Mouse (Mus musculus) cerebellum, adult 2 months (tissue): ENCODE data around the gene Dnajb3. TPM values are rescaled to one million over a fixed set of nuclear protein-coding genes. Genes with fewer than 3 reads are reported as not detected.

ENCODE experiments used
- DNase-seq, 2 experiments: peaks; one replicate each; pipeline ENCODE4 v3.0.0; 2021
- H3K27ac ChIP-seq: fragments of 200-500 bp; 2 replicates; pipeline ENCODE4 v1.5.1; 2012; ENCODE audit warnings: low read length, control low read depth, inconsistent platforms; ENCODE audit not compliant: insufficient read depth
- H3K27me3 ChIP-seq: fragments of 200-500 bp; 2 replicates; pipeline ENCODE4 v1.6.1; 2012; ENCODE audit warnings: inconsistent platforms, mild to moderate bottlenecking, low read length, moderate library complexity; ENCODE audit not compliant: control insufficient read depth, insufficient read depth
- H3K4me1 ChIP-seq: fragments of 200-500 bp; 2 replicates; pipeline ENCODE4 v1.6.1; 2011; ENCODE audit warnings: low read length; ENCODE audit not compliant: control insufficient read depth, insufficient read depth
- H3K4me3 ChIP-seq: fragments of 200-500 bp; replicated peaks from 2 replicates; pipeline ENCODE3; 2011; ENCODE audit warnings: mild to moderate bottlenecking, low read depth, low read length, control low read depth; ENCODE audit not compliant: insufficient read depth
- CTCF ChIP-seq: fragments of 200-500 bp; IDR thresholded peaks from 2 replicates; pipeline ENCODE4 v1.5.1; 2011; ENCODE audit warnings: low read depth, mild to moderate bottlenecking, control low read depth, low read length, moderate library complexity, borderline replicate concordance; ENCODE audit not compliant: insufficient read depth
- POLR2A ChIP-seq: fragments of 200-500 bp; IDR thresholded peaks from 2 replicates; pipeline ENCODE4 v1.6.1; 2011; ENCODE audit warnings: low read length, control low read depth, borderline replicate concordance; ENCODE audit not compliant: insufficient read depth
- WGBS: fragments of 180-500 bp; shearing (Covaris S2); methylation state at CpG from one replicate; pipeline ENCODE4 v1.1.7; 2018; 5-methylcytosine and 5-hydroxymethylcytosine counted together
- polyA plus RNA-seq: library from polyadenylated mRNA; depleted of rRNA; stranded (reverse); fragments of >200 nt; gene quantifications from 2 replicates; pipeline ENCODE4 v1.2.3, GENCODE M21; 2012

Gene Dnajb3
- polyA plus RNA-seq, 1 experiment = 3.5 TPM

GRCm38 (mm10) chr1:88212341-88213045 is 6.9 kb upstream of the Dnajb3 start:
- no peaks in the 10 kb centered on the region; the same call in 1 of the 2 replicates for H3K27me3 ChIP-seq
- H3K4me3 ChIP-seq = no peak overlapping the region
- no peaks in the 10 kb centered on the region for H3K4me1 ChIP-seq
- no peak overlapping the region for H3K27ac ChIP-seq
- DNase-seq = no peak
- 58% methylated on average over 8 of the region's 8 CpGs for WGBS
- TF ChIP-seq POLR2A = no peak
- no peak for TF ChIP-seq CTCF

- no peaks in the 10 kb centered on the region for H3K4me1 ChIP-seq
- no peak within 1 kb of the TSS for H3K4me3 ChIP-seq
- no peak within 1 kb of the TSS for H3K27ac ChIP-seq
- 66% methylated on average over 8 of the region's 8 CpGs for WGBS
- no peak for TF ChIP-seq CTCF
- no peak for TF ChIP-seq POLR2A
- no peaks in the 10 kb centered on the region; the same call in 1 of the 2 replicates for H3K27me3 ChIP-seq
- DNase-seq = no peak
These were observed 6.2 kb upstream of the Dnajb3 start, which contains the start of gene Ugt1a1 for GRCm38 (mm10) chr1:88211812-88212211. Ugt1a1 (plus strand) TSS chr1:88211959.

- no peaks in the 10 kb centered on the region for H3K27me3 ChIP-seq
- H3K4me3 ChIP-seq = no peak overlapping the region
- H3K27ac ChIP-seq = no peak overlapping the region
- no peak for TF ChIP-seq CTCF
- TF ChIP-seq POLR2A = no peak
- no peak for DNase-seq
- no peaks in the 10 kb centered on the region for H3K4me1 ChIP-seq
- 92% methylated on average over 2 of the region's 2 CpGs for WGBS
These were observed 1.4 kb upstream of the Dnajb3 start for GRCm38 (mm10) chr1:88206843-88207479.

- DNase-seq = no peak
- H3K4me1 ChIP-seq = peaks cover 14% of the 10 kb centered on the region
- 73% methylated on average over 7 of the region's 7 CpGs for WGBS
These were observed 5.1 kb downstream of the Dnajb3 start, which contains the start of gene Ugt1a2 for GRCm38 (mm10) chr1:88200456-88200855. Ugt1a2 (plus strand) TSS chr1:88200601.

GRCm38 (mm10) chr1:88199996-88200395 is 5.6 kb downstream of the Dnajb3 start:
- no peak overlapping the region for H3K4me3 ChIP-seq
- H3K4me1 ChIP-seq = peaks cover 14% of the 10 kb centered on the region
- peak overlapping the region; percentile 60 for H3K27ac ChIP-seq
- TF ChIP-seq CTCF = no peak
- TF ChIP-seq POLR2A = no peak
- DNase-seq = peak; percentile 60 to 73
- 18% methylated on average over 2 of the region's 2 CpGs for WGBS
- no peaks in the 10 kb centered on the region for H3K27me3 ChIP-seq

More at GRCm38 (mm10) chr1:88200456-88200855, 5.1 kb downstream of the Dnajb3 start, which contains the start of gene Ugt1a2:
- Histone ChIP-seq H3K4me3 (no peak within 1 kb of the TSS), H3K27me3 (no peaks in the 10 kb centered on the region), H3K27ac (peak within 1 kb of the TSS; percentile 60)
- no peak for TF ChIP-seq CTCF
- TF ChIP-seq POLR2A = no peak

GRCm38 (mm10) chr1:88197443-88197842 is 8.1 kb downstream of the Dnajb3 start:
- Histone ChIP-seq H3K4me3 (no peak overlapping the region), H3K27ac (no peak overlapping the region), H3K4me1 (peaks cover 14% of the 10 kb centered on the region), H3K27me3 (no peaks in the 10 kb centered on the region)
- 77% methylated on average over 3 of the region's 3 CpGs for WGBS
- TF ChIP-seq CTCF = no peak
- no peak for TF ChIP-seq POLR2A
- DNase-seq = no peak

GRCm38 (mm10) chr1:88195687-88196086 is 9.9 kb downstream of the Dnajb3 start:
- DNase-seq = no peak
- H3K27ac ChIP-seq = no peak overlapping the region
- peaks cover 14% of the 10 kb centered on the region for H3K4me1 ChIP-seq
- WGBS = 89% methylated on average over 1 of the region's 1 CpGs
- TF ChIP-seq POLR2A = no peak
- TF ChIP-seq CTCF = no peak
- no peaks in the 10 kb centered on the region for H3K27me3 ChIP-seq
- no peak overlapping the region for H3K4me3 ChIP-seq
